ENCODE assay signal across 24 mouse cellular contexts in genomic region chr1:62782155-62782554, GRCm38 (mm10).
"Had no signal": no experiment of that assay in that cellular context is flagged by ENCODE, and none has a peak within 500 bp of the region (broad histone marks: within the 10 kb centered on the region; RNA-seq: fewer than 3 reads in every experiment).

No protein-coding gene starts in this region.

- H3K27ac ChIP-seq: kidney, embryonic 15.5 days; limb, embryonic 10.5 days; limb, embryonic 13.5 days; liver, embryonic 12.5 days; liver, embryonic 15.5 days; lung, embryonic 15.5 days; midbrain, embryonic 10.5 days; midbrain, embryonic 13.5 days; neural tube, embryonic 13.5 days; stomach, postnatal 0 days had no signal

- H3K4me3 ChIP-seq: kidney, embryonic 15.5 days; limb, embryonic 10.5 days; limb, embryonic 13.5 days; liver, embryonic 12.5 days; liver, embryonic 15.5 days; lung, embryonic 15.5 days; megakaryocyte, embryonic 14.5 days; midbrain, embryonic 10.5 days; midbrain, embryonic 13.5 days; myocyte; neural tube, embryonic 13.5 days had no signal

- H3K27me3 ChIP-seq: liver, embryonic 15.5 days; lung, embryonic 15.5 days had no signal

- DNase-seq: kidney, adult 18-20 months; kidney, postnatal 25 days; layer of hippocampus, adult 9-11 months; liver; lung, adult 18-20 months; lung, postnatal 10 days; lung, postnatal 36 days; right cerebral cortex, postnatal 4 days; thymus, adult 2 months; thymus, postnatal 14 days; thymus, postnatal 4 days had no signal

- H3K9me3 ChIP-seq: kidney, embryonic 15.5 days; limb, embryonic 10.5 days; limb, embryonic 13.5 days; liver, embryonic 12.5 days; liver, embryonic 15.5 days; lung, embryonic 15.5 days; megakaryocyte, embryonic 14.5 days; midbrain, embryonic 10.5 days; midbrain, embryonic 13.5 days; neural tube, embryonic 13.5 days had no signal

- H3K36me3 ChIP-seq: kidney, embryonic 15.5 days; liver, embryonic 12.5 days; liver, embryonic 15.5 days had no signal

- H3K9ac ChIP-seq: kidney, embryonic 15.5 days; limb, embryonic 13.5 days; liver, embryonic 12.5 days; liver, embryonic 15.5 days; lung, embryonic 15.5 days; midbrain, embryonic 13.5 days; neural tube, embryonic 13.5 days had no signal

- H3K4me2 ChIP-seq: kidney, embryonic 15.5 days; limb, embryonic 13.5 days; liver, embryonic 12.5 days; liver, embryonic 15.5 days; lung, embryonic 15.5 days; midbrain, embryonic 13.5 days; neural tube, embryonic 13.5 days had no signal

- H3K4me1 ChIP-seq: liver, embryonic 15.5 days; megakaryocyte, embryonic 14.5 days had no signal

- ATAC-seq: liver, embryonic 12.5 days; midbrain, embryonic 13.5 days; midbrain, embryonic 16.5 days had no signal
